Mouse (Mus musculus) forebrain, embryonic 14.5 days (tissue): ENCODE measurements at regions not wholly inside any gene's neighbourhood (a gene's known extent, or its start where the extent isn't known, plus 50 kb on each side); places are given as distances from the start of the nearest gene placed in this dataset.

Source experiments
- ATAC-seq: fragments of 200-750 bp; cut with Nextera tagmentation; 2 replicates; pipeline ENCODE4 v1.8.0; 2017; ENCODE audit warnings: mild to moderate bottlenecking, moderate library complexity
- DNase-seq: peaks from one replicate; pipeline ENCODE4 v3.0.0-alpha.2; 2015; ENCODE audit warnings: low spot score
- H3K27ac ChIP-seq: fragments of 300-500 bp; sonication (generic); 2 replicates; pipeline ENCODE4 v1.5.1; 2014; ENCODE audit warnings: low read depth, mild to moderate bottlenecking, control low read depth, low read length, moderate library complexity
- H3K27me3 ChIP-seq: fragments of 300-500 bp; sonication (generic); replicated peaks from 2 replicates; pipeline ENCODE4 v1.6.1; 2014; ENCODE audit warnings: low read length, control low read depth, mixed read lengths; ENCODE audit not compliant: control insufficient read depth, insufficient read depth
- H3K36me3 ChIP-seq: fragments of 300-500 bp; sonication (generic); 2 replicates; pipeline ENCODE4 v1.6.1; 2014; ENCODE audit warnings: low read length, control low read depth; ENCODE audit not compliant: control insufficient read depth, insufficient read depth
- H3K4me1 ChIP-seq: fragments of 300-500 bp; sonication (generic); 2 replicates; pipeline ENCODE4 v1.6.1; 2014; ENCODE audit warnings: antibody characterized with exemption, low read length, control low read depth; ENCODE audit not compliant: control insufficient read depth, insufficient read depth
- H3K4me2 ChIP-seq: fragments of 300-500 bp; sonication (generic); 2 replicates; pipeline ENCODE4 v1.6.1; 2014; ENCODE audit warnings: mild to moderate bottlenecking, control low read depth, low read length
- H3K4me3 ChIP-seq: fragments of 300-500 bp; sonication (generic); 2 replicates; pipeline ENCODE4 v1.5.1; 2014; ENCODE audit warnings: low read depth, low read length, control low read depth
- H3K9ac ChIP-seq: fragments of 300-500 bp; sonication (generic); 2 replicates; pipeline ENCODE4 v1.6.1; 2014; ENCODE audit warnings: mild to moderate bottlenecking, low read length, control low read depth, moderate library complexity
- H3K9me3 ChIP-seq: fragments of 300-500 bp; sonication (generic); replicated peaks from 2 replicates; pipeline ENCODE4 v1.6.1; 2016; ENCODE audit warnings: low read length, control low read depth, mixed read lengths; ENCODE audit not compliant: control insufficient read depth
- WGBS: fragments of 180-500 bp; shearing (Covaris S2); extraction: QIAGEN DNeasy Blood & Tissue Kit; methylation state at CpG from one replicate; pipeline ENCODE4 v1.1.7; 2014; 5-methylcytosine and 5-hydroxymethylcytosine counted together

DNA sequence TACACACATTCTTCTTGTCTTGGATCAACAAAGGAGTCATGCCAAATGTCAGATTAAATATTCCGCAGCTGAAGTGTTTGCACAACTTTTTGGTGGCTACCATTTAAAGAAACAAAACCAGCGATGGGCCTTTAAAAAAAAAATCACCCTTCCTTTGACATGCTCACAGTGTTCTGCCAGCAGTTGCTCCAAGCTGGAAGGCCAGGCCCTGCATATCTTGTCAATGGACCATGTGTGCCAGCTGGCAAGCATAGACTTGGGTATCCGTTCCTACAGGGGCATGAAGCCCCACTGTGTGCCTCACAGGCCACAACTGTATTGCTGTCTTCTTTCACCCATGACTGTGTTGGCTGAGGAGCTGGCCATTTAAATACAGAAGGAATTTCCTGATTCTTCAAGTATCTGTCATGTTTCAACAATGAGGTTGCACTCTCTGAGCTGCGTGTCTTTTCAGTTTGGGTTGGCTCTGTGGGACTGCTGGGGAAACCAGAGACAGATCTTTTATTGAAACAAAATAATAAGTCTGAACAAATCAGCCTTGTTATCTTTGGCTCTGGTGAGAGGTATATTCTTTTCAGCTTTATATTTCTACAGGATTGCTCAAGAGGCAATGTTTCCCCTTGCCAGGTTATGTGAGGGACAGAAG lies 460.9 kb upstream of the Cd180 start:
- Histone ChIP-seq H3K4me2 (no peak overlapping the region), H3K9me3 (no peaks in the 10 kb centered on the region), H3K36me3 (no peaks in the 10 kb centered on the region), H3K27ac (no peak overlapping the region), H3K27me3 (no peaks in the 10 kb centered on the region), H3K4me1 (no peaks in the 10 kb centered on the region), H3K4me3 (no peak overlapping the region), H3K9ac (no peak overlapping the region)
- no peak for DNase-seq
- no peak for ATAC-seq
- WGBS: 77% methylated on average over 4 of the region's 4 CpGs

DNA sequence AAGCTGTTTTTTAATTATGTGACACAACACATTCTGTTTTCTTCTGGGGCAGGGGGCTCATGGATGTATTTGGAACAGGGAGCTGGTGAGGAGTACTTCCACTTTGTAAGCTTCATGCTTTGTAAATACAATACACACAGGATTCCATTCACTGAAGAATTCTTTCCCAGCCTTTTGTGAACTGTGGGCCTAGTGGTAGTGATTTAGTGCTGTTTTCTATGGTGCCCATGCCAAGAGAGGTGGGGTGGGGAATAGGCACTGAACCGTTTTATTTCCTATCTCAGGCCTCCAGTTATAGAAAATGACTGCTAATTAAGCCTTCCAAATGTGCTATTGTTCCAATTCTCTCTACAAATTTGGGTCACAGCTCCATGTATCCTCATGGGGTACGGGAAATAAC lies 442.5 kb upstream of the Cd180 start:
- Histone ChIP-seq H3K9ac (no peak overlapping the region), H3K4me3 (no peak overlapping the region), H3K4me1 (no peaks in the 10 kb centered on the region), H3K27ac (no peak overlapping the region), H3K9me3 (no peaks in the 10 kb centered on the region), H3K27me3 (no peaks in the 10 kb centered on the region), H3K36me3 (no peaks in the 10 kb centered on the region), H3K4me2 (no peak overlapping the region)
- peak; percentile 44; the same call in 1 of the 2 replicates for ATAC-seq
- WGBS: 19% methylated on average over 2 of the region's 2 CpGs
- peak; percentile 17 for DNase-seq

DNA sequence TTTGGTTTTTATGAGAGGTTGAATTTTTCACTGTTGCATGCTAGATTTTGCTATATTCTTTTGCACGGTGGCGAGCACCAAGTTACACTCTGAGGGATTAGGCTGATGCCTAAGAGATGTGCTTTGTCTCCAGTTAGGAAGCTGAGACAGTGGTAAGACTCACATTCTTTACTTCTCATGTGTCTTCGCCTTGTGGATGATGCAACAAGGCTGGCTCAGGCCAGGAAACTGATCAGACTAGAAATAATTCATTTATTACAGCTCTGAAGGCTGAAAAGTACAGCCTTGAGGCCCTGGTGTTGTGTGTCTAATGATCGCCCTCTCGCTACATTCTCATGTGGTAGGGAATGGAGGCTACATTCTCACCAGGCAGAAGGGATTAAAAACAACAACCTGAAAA lies 441.6 kb upstream of the Cd180 start:
- Histone ChIP-seq H3K4me2 (no peak overlapping the region), H3K27ac (no peak overlapping the region), H3K9ac (no peak overlapping the region), H3K36me3 (no peaks in the 10 kb centered on the region), H3K9me3 (no peaks in the 10 kb centered on the region), H3K27me3 (no peaks in the 10 kb centered on the region), H3K4me1 (no peaks in the 10 kb centered on the region), H3K4me3 (no peak overlapping the region)
- DNase-seq (no peak), ATAC-seq (no peak)
- WGBS: 88% methylated on average over 5 of the region's 5 CpGs

DNA sequence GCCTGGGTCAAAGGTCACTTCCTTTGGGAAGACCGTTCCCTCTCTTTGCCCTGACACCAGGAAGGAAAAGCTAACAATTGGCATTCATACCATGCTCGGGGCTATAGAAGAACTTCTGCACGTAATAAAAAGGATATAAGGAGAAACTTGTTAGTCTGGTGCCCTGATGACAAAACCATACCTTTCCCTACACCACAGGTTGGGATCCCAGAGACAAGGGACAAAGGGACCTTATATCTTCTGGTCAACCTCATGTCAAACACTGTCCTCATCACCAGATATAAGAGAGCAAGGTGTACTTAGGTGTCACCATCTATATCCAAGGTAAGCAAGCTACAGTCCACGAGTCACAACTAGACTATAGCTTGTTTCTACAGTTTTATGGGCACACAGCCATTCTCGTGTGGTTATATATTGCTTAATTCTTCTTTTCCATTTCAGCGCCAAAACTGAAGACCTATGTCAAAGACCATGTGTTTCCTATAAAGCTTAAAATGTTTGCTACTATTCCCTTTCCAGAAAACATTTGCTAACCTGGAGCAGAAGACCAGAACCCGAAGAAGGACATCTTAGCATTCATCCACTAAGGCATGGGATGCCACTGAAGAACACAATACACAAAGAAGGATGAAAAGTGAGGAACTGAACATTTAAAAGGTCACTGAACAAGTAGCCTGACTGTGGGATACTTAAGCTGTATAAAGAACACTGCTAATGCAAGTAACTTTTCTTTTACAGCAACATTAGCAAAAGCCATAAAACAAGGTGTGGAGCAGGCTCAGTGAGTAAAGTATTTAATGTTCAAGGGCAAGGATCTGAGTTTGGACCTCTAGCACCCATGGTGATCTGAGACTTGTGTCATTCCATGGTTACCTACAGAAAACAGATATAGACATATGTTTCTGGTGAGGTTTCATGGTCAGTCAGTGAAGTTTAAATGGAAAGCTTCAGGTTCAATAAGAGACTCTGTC lies 437.7 kb upstream of the Cd180 start:
- Histone ChIP-seq H3K36me3 (no peaks in the 10 kb centered on the region), H3K4me1 (no peaks in the 10 kb centered on the region), H3K9ac (no peak overlapping the region), H3K9me3 (no peaks in the 10 kb centered on the region), H3K4me2 (no peak overlapping the region), H3K4me3 (no peak overlapping the region), H3K27ac (no peak overlapping the region), H3K27me3 (no peaks in the 10 kb centered on the region)
- ATAC-seq (no peak), DNase-seq (no peak)
- 88% methylated on average over 7 of the region's 7 CpGs for WGBS

DNA sequence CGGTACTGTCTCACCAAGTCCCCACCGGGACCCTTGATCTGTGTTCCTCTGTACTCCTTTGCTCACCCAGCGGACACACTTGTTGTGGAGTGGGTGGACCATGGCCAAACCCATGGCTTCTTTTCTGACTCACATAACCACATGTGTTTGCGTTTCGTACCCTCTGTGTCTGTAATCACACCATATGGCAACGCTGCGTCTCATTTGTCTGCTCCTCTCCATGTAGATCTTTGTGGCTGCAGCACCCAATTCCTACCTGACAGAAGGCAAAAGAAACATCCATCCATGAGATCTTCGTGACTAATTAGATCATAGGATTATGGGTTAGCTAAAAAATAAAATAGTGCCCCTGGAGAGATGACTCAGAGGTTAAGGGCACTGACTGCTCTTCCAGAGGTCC lies 435.2 kb upstream of the Cd180 start:
- Histone ChIP-seq H3K27me3 (no peaks in the 10 kb centered on the region), H3K4me3 (no peak overlapping the region), H3K4me2 (no peak overlapping the region), H3K36me3 (no peaks in the 10 kb centered on the region), H3K27ac (no peak overlapping the region), H3K9me3 (no peaks in the 10 kb centered on the region), H3K4me1 (no peaks in the 10 kb centered on the region), H3K9ac (no peak overlapping the region)
- ATAC-seq (no peak), DNase-seq (no peak)
- 86% methylated on average over 8 of the region's 8 CpGs for WGBS

DNA sequence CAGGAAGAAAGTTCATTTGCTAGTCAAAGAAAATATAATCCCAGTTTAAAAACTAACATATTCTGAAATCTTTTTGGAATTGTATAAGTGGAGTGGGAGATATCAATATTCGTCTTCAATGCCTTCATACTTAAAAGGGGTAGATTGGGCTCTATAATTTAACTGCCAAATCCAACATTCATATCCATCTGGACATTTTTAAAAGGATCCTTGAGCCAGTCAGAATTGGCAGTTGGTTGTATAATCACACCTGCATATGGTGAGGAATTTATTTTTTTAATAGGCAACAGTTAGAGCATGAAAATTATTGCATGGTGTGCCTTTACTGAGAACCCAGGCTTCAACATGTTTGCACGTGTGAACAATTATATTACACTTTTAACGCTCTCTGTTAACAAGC lies 419.5 kb upstream of the Cd180 start:
- no peaks in the 10 kb centered on the region for H3K36me3 ChIP-seq
- peak; percentile 39 for DNase-seq
- ATAC-seq: 0 out of 2 replicates have a peak, but pooled peaks have one; percentile 48
- H3K4me2 ChIP-seq: no peak overlapping the region
- no peak overlapping the region for H3K27ac ChIP-seq
- 79% methylated on average over 3 of the region's 3 CpGs for WGBS
- H3K9me3 ChIP-seq: no peaks in the 10 kb centered on the region
- H3K9ac ChIP-seq: no peak overlapping the region
- H3K27me3 ChIP-seq: no peaks in the 10 kb centered on the region
- no peak overlapping the region for H3K4me3 ChIP-seq
- no peaks in the 10 kb centered on the region for H3K4me1 ChIP-seq

DNA sequence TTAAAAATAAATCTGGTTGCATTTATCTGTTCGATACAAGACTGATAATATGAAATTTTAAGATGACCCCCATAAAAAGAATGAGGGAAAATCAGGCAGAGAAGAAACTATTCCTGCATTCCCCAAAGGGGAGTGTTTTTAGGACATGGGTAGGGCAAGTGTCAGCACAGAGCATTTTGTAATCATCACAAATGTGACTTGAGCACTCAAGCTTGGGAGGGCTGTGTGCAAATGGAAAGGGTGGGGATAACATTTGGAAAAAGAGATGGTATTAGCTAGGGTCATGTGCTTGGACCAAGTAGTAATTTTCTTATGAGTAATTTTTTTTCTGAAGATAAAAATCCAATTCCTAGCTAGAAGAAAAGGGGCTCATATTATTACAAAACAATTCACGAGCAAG lies 418.1 kb upstream of the Cd180 start:
- Histone ChIP-seq H3K36me3 (no peaks in the 10 kb centered on the region), H3K27ac (no peak overlapping the region), H3K9ac (no peak overlapping the region), H3K4me1 (no peaks in the 10 kb centered on the region), H3K4me2 (no peak overlapping the region), H3K9me3 (no peaks in the 10 kb centered on the region), H3K4me3 (no peak overlapping the region), H3K27me3 (no peaks in the 10 kb centered on the region)
- 95% methylated on average over 2 of the region's 2 CpGs for WGBS
- ATAC-seq: no peak
- DNase-seq: no peak

DNA sequence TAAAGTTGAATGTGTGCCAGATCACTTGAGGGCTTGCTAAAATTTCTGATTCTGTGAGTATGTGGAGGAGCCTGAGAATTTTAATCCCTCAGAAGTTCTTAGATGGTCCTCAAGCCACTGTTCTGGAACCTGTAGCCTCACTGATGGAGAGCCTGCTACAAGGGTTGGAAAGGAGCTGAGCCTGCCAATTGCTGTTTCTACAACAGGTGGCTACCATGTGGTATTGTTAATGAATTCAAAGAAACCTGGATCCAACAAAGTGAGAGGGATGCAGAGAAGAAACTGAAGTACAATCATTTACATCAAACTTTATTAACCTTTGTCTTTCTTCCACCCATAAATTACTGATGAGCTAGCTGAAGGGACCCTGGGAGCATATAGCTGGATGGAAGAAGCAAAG lies 416.5 kb upstream of the Cd180 start:
- DNase-seq: peak; percentile 12
- ATAC-seq: no peak
- Histone ChIP-seq H3K4me1 (no peaks in the 10 kb centered on the region), H3K36me3 (no peaks in the 10 kb centered on the region), H3K9ac (no peak overlapping the region), H3K4me2 (no peak overlapping the region), H3K27me3 (no peaks in the 10 kb centered on the region), H3K27ac (no peak overlapping the region), H3K4me3 (no peak overlapping the region), H3K9me3 (no peaks in the 10 kb centered on the region)

DNA sequence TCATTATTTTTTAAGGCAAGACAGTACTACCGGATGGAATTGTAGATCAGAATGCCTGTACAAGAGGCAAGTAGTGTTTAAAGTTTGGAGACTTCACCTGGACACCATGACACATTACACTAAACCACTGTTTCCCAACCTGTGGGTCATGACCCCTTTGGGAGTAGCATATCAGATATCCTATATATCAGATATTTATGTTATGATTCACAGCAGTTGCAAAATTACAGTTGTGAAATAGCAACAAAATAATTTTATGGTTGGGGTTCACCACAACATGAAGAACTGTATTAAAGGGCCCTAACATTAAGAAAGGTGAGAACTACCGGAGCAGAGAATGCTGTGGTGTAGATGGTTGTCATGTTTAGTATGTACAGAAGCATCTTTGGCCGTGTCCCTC lies 413.2 kb upstream of the Cd180 start:
- Histone ChIP-seq H3K4me2 (no peak overlapping the region), H3K9ac (no peak overlapping the region), H3K4me3 (no peak overlapping the region), H3K27me3 (no peaks in the 10 kb centered on the region), H3K36me3 (no peaks in the 10 kb centered on the region), H3K9me3 (no peaks in the 10 kb centered on the region), H3K4me1 (no peaks in the 10 kb centered on the region), H3K27ac (no peak overlapping the region)
- 91% methylated on average over 3 of the region's 3 CpGs for WGBS
- ATAC-seq (no peak), DNase-seq (no peak)
